Mouse (Mus musculus) heart, postnatal 0 days (tissue): ENCODE data around the gene St13. TPM values are rescaled to one million over a fixed set of nuclear protein-coding genes. Genes with fewer than 3 reads are reported as not detected.

Experiments used
- ATAC-seq: fragments of 200-750 bp; cut with Nextera tagmentation; 2 replicates; pipeline ENCODE4 v1.8.0; 2017; ENCODE audit warnings: low read depth, moderate number of reproducible peaks, moderate library complexity; ENCODE audit not compliant: insufficient read depth
- DNase-seq: peaks from one replicate; pipeline ENCODE4 v3.0.0-alpha.2; 2016; ENCODE audit warnings: low spot score
- H3K27ac ChIP-seq: fragments of 300-500 bp; sonication (generic); 2 replicates; pipeline ENCODE4 v1.5.1; 2014; ENCODE audit warnings: low read depth, mild to moderate bottlenecking
- H3K27me3 ChIP-seq: fragments of 300-500 bp; sonication (generic); 2 replicates; pipeline ENCODE4 v1.6.1; 2014; ENCODE audit warnings: low read length, mixed read lengths; ENCODE audit not compliant: control insufficient read depth, insufficient read depth
- H3K36me3 ChIP-seq: fragments of 300-500 bp; sonication (generic); replicated peaks from 2 replicates; pipeline ENCODE4 v1.6.1; 2014; ENCODE audit warnings: low read length, mixed read lengths; ENCODE audit not compliant: control insufficient read depth, insufficient read depth
- H3K4me1 ChIP-seq: fragments of 300-500 bp; sonication (generic); 2 replicates; pipeline ENCODE4 v1.6.1; 2014; ENCODE audit warnings: antibody characterized with exemption; ENCODE audit not compliant: control insufficient read depth, insufficient read depth
- H3K4me2 ChIP-seq: fragments of 300-500 bp; sonication (generic); 2 replicates; pipeline ENCODE4 v1.6.1; 2014; ENCODE audit warnings: low read depth, mild to moderate bottlenecking, low read length, moderate library complexity
- H3K4me3 ChIP-seq: fragments of 300-500 bp; sonication (generic); 2 replicates; pipeline ENCODE4 v1.5.1; 2014; ENCODE audit warnings: low read depth, low read length
- H3K9ac ChIP-seq: fragments of 300-500 bp; sonication (generic); replicated peaks from 2 replicates; pipeline ENCODE4 v1.6.1; 2014; ENCODE audit warnings: low read depth, low read length, mixed read lengths
- H3K9me3 ChIP-seq: fragments of 300-500 bp; sonication (generic); replicated peaks from 2 replicates; pipeline ENCODE4 v1.6.1; 2016; ENCODE audit warnings: low read length; ENCODE audit not compliant: control insufficient read depth
- CTCF ChIP-seq: IDR thresholded peaks from 2 replicates; pipeline ENCODE4 v1.5.1; 2016; ENCODE audit warnings: antibody characterized with exemption, control low read depth, low read depth
- EP300 ChIP-seq: IDR thresholded peaks from 2 replicates; pipeline ENCODE4 v1.6.1; 2016; ENCODE audit warnings: antibody characterized with exemption, low read depth
- WGBS: fragments of 180-500 bp; shearing (Covaris S2); extraction: QIAGEN DNeasy Blood & Tissue Kit; methylation state at CpG from one replicate; pipeline ENCODE4 v1.1.7; 2014; 5-methylcytosine and 5-hydroxymethylcytosine counted together
- polyA plus RNA-seq: library from polyadenylated mRNA; unstranded; fragments of >200 nt; fragmentation: Nextera tagmentation; extraction: Ambion mirVana; gene quantifications from 2 replicates; pipeline ENCODE4 v1.2.1, GENCODE M21; 2015
- total RNA-seq: library from RNA; depleted of rRNA; stranded (reverse); fragments of >200 nt; gene quantifications from 2 replicates; pipeline ENCODE4 v1.2.3, GENCODE M21; 2014; ENCODE audit warnings: low replicate concordance

Gene St13
- total and polyA plus RNA-seq, 2 experiments from 2014 or later = 52.8 to 85.4 TPM

GRCm38 (mm10) chr15:81405008-81405407 lies 5.1 kb upstream of the St13 start:
- Histone ChIP-seq H3K27me3 (no peaks in the 10 kb centered on the region), H3K27ac (no peak overlapping the region), H3K4me1 (peaks cover 7% of the 10 kb centered on the region; the same call in 1 of the 2 replicates), H3K36me3 (no peaks in the 10 kb centered on the region; the same call in 1 of the 2 replicates), H3K4me2 (no peak overlapping the region), H3K9me3 (no peaks in the 10 kb centered on the region), H3K9ac (no peak overlapping the region), H3K4me3 (no peak overlapping the region)
- 82% methylated on average over 3 of the region's 3 CpGs for WGBS
- TF ChIP-seq CTCF (no peak), EP300 (no peak)
- ATAC-seq (no peak), DNase-seq (no peak)

- under 1% methylated on average over 21 of the region's 21 CpGs for WGBS
- ATAC-seq = no peak; the same call in 1 of the 2 replicates
Measured at GRCm38 (mm10) chr15:81399297-81399637, 610 bp downstream of the St13 start.

GRCm38 (mm10) chr15:81398189-81398588 lies 1.7 kb downstream of the St13 start:
- Histone ChIP-seq H3K9me3 (no peaks in the 10 kb centered on the region), H3K4me3 (peak overlapping the region; percentile 78), H3K27ac (peak overlapping the region; percentile 94; the same call in 1 of the 2 replicates), H3K4me2 (peak overlapping the region; percentile 65), H3K4me1 (peaks cover 16% of the 10 kb centered on the region), H3K9ac (peak overlapping the region; percentile 84), H3K36me3 (peaks cover 3% of the 10 kb centered on the region; the same call in 1 of the 2 replicates), H3K27me3 (no peaks in the 10 kb centered on the region)
- ATAC-seq (no peak), DNase-seq (no peak)
- no peak for TF ChIP-seq EP300
- TF ChIP-seq CTCF = no peak

More at GRCm38 (mm10) chr15:81399297-81399637, 610 bp downstream of the St13 start:
- TF ChIP-seq CTCF = no peak
- peak overlapping the region; percentile 94 for H3K27ac ChIP-seq
- H3K27me3 ChIP-seq = no peaks in the 10 kb centered on the region
- no peaks in the 10 kb centered on the region; the same call in 1 of the 2 replicates for H3K36me3 ChIP-seq
- peak overlapping the region; percentile 78 for H3K4me3 ChIP-seq
- peak overlapping the region; percentile 65 for H3K4me2 ChIP-seq
- H3K9me3 ChIP-seq = no peaks in the 10 kb centered on the region
- DNase-seq = no peak
- peak overlapping the region; percentile 84 for H3K9ac ChIP-seq
- H3K4me1 ChIP-seq = peaks cover 16% of the 10 kb centered on the region

- H3K9me3 ChIP-seq = no peaks in the 10 kb centered on the region
- H3K4me2 ChIP-seq = no peak overlapping the region
- H3K27me3 ChIP-seq = no peaks in the 10 kb centered on the region
- peaks cover 9% of the 10 kb centered on the region for H3K4me1 ChIP-seq
- no peak for DNase-seq
- WGBS = 81% methylated on average over 8 of the region's 8 CpGs
- no peak overlapping the region for H3K4me3 ChIP-seq
- H3K9ac ChIP-seq = no peak overlapping the region
- ATAC-seq = no peak
- H3K36me3 ChIP-seq = peaks cover 24% of the 10 kb centered on the region
- H3K27ac ChIP-seq = no peak overlapping the region
- TF ChIP-seq EP300 (no peak), CTCF (no peak)
Measured at GRCm38 (mm10) chr15:81394211-81394915, 5.5 kb downstream of the St13 start.

GRCm38 (mm10) chr15:81392997-81393396 lies 6.9 kb downstream of the St13 start:
- TF ChIP-seq CTCF (no peak), EP300 (no peak)
- no peak overlapping the region for H3K27ac ChIP-seq
- no peak overlapping the region for H3K4me3 ChIP-seq
- no peaks in the 10 kb centered on the region for H3K9me3 ChIP-seq
- peaks cover 37% of the 10 kb centered on the region for H3K36me3 ChIP-seq
- ATAC-seq (no peak), DNase-seq (no peak)
- peaks cover 2% of the 10 kb centered on the region; the same call in 1 of the 2 replicates for H3K4me1 ChIP-seq
- no peaks in the 10 kb centered on the region for H3K27me3 ChIP-seq
- H3K4me2 ChIP-seq = no peak overlapping the region
- no peak overlapping the region for H3K9ac ChIP-seq

GRCm38 (mm10) chr15:81386327-81386726 lies 13.6 kb downstream of the St13 start:
- TF ChIP-seq EP300 (no peak), CTCF (no peak; the same call in 1 of the 2 replicates)
- WGBS = 93% methylated on average over 5 of the region's 5 CpGs
- Histone ChIP-seq H3K4me2 (no peak overlapping the region), H3K27me3 (no peaks in the 10 kb centered on the region), H3K36me3 (peaks cover 87% of the 10 kb centered on the region), H3K4me1 (no peaks in the 10 kb centered on the region), H3K9ac (no peak overlapping the region), H3K27ac (no peak overlapping the region), H3K4me3 (no peak overlapping the region), H3K9me3 (no peaks in the 10 kb centered on the region)
- ATAC-seq (no peak), DNase-seq (no peak)
